Mouse (Mus musculus): Measurements from ENCODE around the gene Ube4b.
A peak's percentile ranks its signal among the peaks of the same experiment; 100 is the strongest.

Ube4b gene

DNA sequence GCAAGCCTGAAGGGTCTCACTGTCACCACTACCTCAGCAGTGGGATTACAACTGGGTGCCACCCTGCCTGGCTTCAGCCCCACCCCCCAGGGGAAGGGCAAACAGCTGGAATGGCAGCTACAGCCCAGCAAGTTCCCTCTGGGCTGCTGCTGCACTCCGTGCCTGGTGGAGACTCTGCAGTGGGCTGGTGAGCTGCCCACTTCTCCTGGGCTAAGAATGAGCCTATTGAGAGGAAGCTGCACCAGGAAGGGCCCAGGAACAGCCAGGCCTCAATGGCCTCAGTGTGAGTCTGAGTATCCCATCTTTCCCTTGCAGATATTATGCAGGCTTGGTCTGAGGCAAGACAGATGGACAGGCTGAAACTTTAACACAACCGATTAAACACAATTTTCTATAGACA lies 88.4 kb downstream of the Ube4b start:
- DNase-seq (ENCODE audit: low spot score in 2 of 2), result peak; percentile 51 to 53

DNA sequence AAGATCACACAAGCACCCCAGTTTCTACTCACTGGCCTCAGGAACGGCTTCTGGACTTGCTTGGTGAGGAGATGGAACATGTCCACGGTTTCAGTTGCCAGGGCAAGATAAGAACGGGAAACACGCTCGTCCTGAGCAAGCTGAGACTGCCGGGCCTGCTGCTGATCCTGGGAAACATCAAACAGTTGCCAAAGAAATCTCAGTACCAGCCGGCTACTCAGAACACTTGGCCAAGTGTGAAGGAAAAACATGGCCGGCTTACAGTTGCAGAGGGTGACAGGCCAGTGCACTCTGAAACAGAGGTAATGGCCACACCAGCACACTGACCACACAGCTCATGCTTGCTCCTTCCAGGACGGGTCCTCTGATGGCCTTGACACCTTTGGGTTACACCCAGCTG lies 89.2 kb downstream of the Ube4b start:
- no peak for DNase-seq (ENCODE audit: low spot score in 2 of 2)

DNA sequence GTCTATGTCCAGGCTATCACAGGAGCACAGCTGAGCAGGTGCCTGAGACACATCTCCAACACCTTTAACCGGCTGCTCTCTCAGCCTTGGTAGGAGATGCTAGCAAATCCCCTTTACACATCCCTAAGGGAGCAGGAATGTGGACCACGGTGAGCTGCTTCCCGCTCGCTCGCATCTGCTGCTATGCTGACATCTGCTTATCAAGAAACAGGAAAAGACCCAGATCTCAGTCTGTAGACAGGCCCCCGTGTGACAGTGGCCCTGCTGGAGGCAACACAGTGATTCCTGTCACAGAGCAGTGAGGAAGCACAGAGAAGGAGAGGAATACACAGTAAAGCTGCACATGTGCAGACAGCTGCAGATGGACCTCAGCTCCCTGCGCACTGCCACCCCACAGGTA lies 90.2 kb downstream of the Ube4b start:
- no peak for DNase-seq (ENCODE audit: low spot score in 2 of 2)

DNA sequence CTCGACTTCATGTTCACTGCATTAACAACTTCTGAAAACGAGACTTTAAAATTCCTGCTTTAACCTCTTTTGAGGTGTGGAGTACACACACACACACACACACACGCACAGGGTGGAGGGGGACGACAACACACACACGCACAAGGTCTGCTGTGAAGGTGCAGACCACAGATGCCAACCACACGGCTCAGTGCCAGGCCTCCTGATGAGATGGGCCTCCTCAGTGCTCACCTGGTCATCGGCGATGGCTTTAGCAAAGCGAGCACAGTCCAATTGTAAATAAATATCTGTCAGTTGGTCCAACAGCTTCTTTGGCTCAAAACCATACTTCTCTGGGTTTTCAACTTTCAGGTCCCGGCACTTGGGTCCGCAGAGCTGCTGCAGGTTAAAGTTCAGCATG lies 91.7 kb downstream of the Ube4b start:
- DNase-seq (ENCODE audit: low spot score in 2 of 2), result no peak

DNA sequence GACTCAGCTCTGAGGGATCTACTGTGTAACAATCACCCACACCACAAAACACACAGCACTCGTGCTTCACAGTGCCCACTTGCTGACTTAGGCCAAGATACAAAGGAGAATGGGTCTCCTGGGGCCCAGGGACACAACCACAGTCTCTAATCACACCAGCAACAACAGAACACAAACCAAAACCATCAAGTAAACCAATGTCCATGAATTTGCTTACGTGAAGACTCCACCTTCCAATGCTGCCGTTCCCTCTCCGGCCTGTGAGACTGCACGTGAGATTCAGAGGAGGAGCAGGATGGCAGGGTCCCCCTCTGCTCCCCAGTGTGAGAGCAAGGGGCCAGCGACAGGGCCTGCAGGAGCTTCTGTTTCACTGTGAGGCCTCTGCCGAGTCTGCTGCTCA lies 93.8 kb downstream of the Ube4b start:
- no peak for DNase-seq (ENCODE audit: low spot score in 2 of 2)

DNA sequence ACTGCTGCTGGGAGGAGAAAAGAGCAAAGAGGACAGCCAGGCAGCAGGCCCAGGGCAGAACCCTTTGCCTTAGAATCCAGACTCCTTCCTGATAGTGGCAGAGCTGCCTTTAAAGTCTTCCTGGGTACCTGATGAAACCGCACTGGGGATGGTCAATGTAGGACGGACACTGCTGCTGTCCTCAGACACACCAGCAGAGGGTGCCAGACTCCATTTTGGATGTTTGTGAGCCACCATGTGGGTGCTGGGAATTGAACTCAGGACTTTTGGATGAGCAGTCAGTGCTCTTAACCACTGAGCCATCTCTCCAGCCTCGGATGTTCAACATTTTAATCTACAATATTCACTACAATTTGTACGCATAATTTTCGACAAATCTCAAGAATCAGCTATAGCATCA lies 96.1 kb downstream of the Ube4b start:
- DNase-seq (ENCODE audit: low spot score in 2 of 2), result no peak

DNA sequence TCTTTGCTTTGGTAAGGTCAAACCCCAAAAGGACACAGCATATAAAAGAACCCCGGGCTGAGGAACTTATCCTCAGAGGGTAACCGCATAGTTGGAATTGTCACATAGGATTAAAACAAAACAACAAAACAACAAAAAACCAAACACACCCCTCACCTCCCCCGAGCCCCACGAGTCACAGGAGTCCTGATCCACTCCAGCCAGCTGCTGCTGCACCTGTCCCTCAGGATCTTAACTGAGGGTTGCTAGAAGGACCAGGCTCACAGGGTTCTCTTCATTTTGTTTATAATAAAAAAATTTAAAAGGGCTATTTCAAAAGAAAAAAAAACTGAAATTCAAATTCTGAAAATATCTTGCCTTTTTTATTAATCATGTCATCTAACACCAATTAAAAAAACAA lies 97.8 kb downstream of the Ube4b start:
- no peak for DNase-seq (ENCODE audit: low spot score in 2 of 2)

DNA sequence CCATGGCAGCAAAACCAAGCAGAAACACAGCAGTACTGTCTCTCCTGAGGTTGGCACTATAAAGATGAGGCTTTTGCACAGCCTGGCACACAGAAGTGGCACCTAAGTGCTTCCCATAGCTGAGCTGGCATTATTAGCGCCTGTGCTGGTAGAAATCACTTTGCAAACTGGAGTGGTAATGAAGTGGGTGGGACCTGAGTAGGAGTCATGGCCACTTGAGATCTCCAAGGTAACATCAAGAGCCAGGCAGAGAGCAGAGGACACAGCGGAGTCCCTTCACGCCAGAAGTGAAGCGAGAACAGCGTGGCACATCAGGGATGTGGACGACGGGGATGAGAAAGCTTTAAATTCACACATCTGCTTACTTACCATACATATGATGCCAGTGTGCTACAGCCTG lies 99.3 kb downstream of the Ube4b start:
- DNase-seq (ENCODE audit: low spot score in 2 of 2), result no peak

DNA sequence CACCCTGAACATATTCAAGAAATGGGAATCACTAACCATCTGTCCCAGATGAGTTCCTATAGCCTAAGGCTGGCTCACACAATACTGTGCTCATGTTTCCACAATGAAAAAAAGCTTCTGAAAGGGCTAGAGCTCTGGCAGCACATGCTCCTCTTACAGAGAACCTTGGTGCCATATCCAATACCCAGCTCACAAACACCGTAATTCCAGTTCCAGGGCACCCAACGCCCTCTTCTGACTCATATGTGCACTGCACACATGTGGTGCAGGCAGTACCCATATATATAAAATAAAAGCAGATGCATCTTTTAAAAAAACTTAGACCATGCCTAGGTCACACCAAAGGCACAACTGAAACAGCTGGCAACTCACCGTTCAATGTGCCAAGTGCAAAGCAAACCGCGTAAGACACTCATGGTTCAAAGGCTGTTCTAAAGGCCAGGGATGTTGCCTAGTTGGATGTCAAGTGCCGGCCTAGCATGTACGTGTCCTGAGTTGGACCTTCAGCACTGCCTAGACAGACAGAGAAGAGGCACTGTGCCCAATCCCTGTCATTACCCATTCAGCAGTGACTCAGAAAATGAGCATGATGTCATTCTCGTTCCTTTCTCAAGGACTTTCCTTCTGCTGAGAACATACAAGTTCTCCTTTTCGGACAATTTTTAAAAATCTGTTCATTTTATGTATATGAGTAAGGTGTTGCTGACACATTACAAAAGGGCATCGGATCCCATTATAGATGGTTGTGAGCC lies 101.0 kb downstream of the Ube4b start:
- DNase-seq (ENCODE audit: low spot score in 2 of 2), result no peak

DNA sequence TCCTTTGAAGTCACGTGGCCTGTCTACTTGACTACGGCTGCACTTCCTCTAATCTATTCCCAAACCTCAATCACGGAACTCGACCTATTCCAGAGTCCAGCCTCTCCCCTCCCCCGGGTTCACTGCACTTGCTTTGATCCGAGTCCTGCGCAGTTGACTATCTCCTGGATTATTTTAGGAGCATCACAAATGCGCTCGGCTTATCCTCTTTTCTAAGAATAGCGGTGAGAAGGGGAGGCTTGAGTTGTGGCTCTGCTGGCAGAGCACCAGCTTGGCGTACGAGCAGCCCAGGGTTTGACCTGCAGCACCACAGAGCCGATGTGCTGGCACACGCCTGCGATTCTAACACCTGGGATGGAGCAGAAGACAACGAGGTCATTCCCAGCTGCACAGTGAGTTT lies 102.8 kb downstream of the Ube4b start:
- DNase-seq (ENCODE audit: low spot score in 2 of 2), result no peak

DNA sequence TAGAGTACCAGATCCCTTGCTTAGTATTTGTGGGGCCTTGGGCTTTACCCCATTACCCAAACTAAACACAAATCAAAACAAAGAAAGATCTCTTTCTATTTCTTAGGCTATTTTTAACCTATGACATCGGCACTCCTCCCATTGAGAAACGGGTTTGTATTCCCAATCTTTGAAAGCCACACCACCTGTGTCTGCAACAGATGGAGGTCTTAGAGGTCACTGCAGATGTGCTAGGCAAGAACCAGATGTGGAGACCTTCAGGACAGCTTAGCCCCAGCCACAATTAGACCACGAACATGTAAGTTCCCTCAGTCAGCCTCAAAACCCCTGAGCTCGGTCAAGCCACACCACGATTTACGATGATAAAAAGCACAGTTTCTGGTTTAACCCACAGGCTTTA lies 103.8 kb downstream of the Ube4b start:
- no peak for DNase-seq (ENCODE audit: low spot score in 2 of 2)

DNA sequence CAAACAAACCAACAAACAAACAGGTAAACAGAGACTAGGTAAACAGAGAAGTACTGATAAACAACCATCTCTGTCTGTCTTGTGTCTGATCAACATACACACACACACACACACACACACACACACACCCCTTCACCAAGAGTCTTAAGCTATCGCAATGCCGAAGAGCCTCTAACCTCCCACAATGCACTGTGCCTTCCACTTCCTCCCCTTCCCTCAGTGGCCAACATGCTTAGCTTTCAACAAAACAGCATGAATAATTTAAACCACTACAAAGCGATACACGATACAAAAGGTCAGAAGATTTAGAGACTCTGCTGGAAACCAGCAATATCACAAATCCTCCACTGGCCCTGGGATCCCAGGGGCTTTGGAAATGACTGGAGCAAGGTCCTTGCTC lies 104.3 kb downstream of the Ube4b start:
- DNase-seq (ENCODE audit: low spot score in 2 of 2), result no peak

DNA sequence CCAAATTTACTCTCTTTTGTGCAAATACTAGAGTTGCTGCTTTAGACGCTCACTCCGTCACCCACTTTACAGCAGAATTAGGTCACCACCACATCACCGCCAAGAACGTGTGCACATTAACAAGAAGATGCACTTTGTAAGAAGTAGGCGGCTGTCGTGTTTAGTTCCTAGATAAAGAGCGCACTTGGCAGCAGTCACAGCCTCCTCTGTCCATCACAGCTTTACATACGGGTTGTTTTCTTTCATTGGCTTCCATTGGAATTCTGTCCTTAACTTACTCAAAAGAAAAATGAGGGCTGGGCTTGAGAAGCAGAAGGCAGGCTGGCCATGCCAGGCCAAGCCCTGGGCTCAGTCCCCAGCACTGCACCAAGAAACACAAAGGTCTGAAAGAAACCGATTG lies 107.5 kb downstream of the Ube4b start:
- peak in 1 of 2 experiments; percentile 51 for DNase-seq (ENCODE audit: low spot score in 2 of 2)

DNA sequence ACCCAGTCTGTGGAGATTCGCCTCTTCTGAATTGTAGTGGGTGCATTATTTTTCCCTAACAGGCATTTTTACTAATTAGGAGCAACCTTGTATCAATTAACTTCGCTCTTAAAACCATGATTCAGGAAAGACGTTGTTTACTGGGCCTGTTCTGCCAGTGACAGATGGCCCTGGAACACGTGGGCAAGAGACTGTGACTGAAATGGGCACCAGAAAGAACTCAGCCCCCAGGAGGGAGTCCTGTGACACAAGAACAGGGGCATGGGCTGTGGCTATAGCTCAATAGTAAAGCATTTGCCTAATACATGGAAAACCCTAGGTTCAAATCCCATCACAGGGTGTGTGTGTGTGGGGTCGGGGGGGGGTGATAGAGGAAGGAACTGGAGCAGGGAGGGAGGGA lies 109.2 kb downstream of the Ube4b start:
- DNase-seq (ENCODE audit: low spot score in 2 of 2), result no peak

DNA sequence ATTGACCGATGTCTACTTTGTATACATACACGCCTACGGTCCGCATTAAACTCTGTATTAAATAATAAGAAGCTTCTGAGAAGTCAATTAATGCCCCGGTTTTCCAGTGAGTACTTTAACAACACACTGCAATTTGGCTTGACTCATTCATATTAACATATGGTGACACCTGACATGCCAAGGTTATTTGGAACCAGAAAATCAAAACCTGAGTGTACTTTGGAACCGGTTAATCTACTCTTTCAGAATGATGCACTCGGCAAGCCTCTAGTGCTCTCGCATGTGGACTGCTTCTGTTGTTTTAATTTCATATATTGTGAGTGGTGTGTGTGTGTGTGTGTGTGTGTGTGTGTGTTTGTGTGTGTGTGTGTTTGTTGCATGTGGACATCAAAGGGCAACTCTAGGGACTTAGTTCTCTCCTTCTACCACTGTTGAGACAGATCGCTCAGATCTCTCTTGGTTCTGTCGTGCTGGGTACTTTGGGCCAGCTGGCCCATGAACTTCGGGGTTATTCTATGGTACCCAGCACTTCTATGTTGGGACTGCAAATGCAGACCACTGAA lies 112.2 kb downstream of the Ube4b start:
- DNase-seq (ENCODE audit: low spot score in 2 of 2), result no peak

DNA sequence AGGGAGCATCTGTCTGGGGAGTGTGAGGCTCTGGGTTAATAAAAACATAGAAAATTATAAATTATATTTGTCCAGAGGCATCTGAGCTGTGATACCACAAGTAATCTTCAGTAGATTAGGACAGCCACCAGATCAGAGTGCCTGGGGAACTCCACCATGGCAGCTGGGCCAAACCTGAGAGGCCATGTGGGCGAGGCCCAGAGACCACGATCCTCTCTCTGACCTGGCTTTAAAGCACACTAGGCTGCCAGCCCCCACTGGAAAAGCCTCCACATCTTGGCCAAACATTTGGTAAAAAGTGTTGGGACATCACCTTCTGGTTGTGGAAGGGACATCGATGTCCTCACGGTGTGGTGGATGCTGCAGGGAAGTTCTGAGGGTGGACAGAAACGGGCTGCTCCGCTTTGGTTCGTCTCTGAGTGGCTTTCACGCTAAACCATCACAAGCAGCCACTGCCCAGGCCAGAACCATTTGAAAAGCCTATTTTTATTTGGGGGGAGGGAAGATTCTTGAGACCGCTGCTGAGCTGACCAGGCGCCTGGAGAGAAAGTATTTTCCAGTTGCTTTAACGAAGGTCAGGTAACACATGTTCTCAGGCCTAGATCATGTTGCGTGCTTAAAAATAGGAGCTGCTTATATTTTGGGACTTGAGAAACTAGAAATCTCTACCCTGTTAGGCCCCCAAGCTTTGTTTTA lies 112.8 kb downstream of the Ube4b start:
- no peak for DNase-seq (ENCODE audit: low spot score in 2 of 2)

DNA sequence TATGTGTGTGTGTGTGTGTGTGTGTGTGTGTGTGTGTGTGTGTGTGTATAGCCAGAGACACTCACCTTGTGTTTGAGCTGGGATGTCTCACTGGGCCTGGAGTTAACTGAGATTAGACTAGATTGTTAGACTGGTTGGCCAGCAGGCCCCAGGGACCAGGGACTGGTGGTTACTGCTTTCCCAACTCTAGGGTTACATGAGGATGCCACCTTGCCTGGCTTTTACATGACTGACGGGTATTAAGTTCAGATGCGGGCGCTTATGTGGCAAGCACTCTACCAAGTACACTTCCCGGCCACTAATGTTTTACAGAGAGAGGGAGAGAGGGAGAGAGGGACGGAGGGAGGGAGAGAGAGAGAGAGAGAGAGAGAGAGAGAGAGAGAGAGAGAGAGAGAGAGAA lies 114.6 kb downstream of the Ube4b start:
- no peak for DNase-seq (ENCODE audit: low spot score in 2 of 2)

DNA sequence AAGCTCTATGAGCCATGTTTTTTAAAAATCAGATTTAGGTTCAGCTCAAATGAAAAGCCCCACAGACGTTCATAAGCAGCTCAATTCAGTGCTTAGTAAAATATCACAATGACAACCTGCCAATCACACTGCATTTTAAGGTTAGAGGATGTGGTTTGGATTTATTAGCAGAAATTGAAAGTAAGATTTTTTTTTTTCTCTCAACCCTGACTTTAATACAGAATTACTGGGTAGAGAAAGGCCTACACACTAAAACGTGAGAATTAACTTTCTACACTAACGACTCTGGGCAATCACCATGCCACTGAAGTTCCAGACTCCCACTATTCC lies 118.1 kb downstream of the Ube4b start:
- DNase-seq (ENCODE audit: low spot score in 2 of 2), result no peak

DNA sequence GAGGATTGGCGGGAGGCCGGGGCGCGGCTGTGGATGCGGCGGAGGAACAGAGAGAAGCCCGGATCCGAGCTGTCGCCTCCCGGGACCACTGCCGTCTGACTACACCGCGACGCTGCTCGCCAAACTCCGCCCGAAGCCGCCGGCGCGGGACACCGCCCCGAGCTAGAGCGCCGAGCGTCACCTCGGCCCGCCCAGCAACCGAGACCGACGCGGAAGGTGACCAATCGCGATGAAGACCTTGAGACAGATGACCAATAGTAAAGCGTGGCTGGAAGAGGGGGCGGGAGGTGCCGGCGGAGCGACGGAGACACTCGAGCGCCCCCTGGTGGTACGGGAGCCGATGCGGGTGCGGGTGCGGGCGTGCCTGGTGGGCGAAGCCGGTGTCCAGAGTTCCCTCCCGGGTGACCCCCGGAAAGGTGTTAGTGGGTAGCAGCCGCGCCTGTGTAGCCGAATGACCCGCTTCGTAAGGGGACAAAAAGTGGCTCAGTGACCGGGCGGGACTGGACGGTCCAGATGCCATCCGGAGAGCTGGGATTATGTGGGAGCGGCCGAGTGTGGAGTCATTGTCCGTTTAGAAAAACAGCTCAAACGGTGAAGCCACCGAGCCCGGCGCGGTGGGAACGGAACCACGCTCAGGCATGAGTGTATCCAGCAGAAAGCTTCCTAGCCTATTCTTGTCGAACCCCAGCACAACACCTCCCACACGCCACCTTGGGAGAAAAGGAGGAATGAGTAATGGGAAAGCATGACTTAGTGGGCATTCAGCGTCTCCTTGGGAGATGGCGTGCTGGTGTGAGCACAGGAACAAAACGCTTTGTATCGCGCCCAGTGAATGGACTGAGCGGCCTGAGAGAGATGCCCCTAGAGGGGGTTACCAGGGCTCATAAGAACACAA lies 118.7 kb downstream of the Ube4b start, which contains the start of gene Kif1b:
Gene Kif1b, minus strand, starts transcription at position 98 of the 895 bp plus-strand sequence.
- peak; percentile 92 to 99 for DNase-seq (ENCODE audit: low spot score in 2 of 2)

DNA sequence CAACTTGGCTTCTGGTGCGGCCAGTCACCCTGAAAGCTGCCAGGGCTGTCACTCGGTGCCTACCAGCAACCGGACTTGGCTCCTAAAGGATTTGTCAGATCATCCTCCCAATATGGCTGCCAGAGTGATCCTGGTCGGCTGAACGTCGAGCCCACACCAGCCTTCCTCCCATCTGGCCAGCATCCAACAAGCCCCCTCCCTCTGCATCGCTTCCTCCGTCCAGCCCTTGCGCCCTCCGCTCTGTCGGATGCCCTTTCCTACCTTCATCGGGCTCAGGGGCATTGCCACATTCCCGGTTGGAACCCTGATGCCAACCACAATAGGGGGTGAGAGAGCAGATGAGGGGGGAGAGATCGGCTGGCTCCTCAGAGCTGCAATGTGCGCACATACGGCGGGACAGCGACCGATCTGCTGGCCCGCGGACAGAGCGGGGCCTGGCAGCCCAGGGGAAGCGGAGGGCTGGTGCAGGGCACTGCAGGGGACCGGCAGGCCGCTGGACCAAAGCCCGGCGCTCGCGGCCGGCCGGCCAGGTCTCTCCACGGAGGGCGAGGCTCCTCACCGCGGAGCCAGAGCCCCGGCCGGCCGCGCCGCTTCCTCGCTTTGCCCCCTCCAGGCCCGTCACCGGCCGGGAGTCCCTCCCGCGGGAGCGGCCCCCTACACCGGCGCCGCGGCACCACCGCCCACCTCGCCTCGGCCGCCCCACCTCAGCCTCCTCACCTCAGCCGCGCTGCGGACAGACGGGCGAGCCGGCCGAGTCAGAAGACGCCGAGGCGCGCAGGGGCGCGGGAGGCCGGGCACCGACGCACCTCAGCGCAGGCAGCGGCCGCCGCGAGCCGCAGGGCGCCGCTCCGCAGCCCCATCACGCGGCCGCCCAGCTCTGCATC lies 119.6 kb downstream of the Ube4b start:
- peak; percentile 50 to 77 for DNase-seq (ENCODE audit: low spot score in 2 of 2)

Measured in left cerebral cortex, adult 9 months (tissue).